Mouse (Mus musculus) kidney, postnatal 25 days (tissue): ENCODE measurements at regions not wholly inside any gene's neighbourhood (a gene's known extent, or its start where the extent isn't known, plus 50 kb on each side); places are given as distances from the start of the nearest gene placed in this dataset.
"Not testable (repeated sequence)": the region's sequence is repeated elsewhere in the genome, so short reads cannot be mapped to it uniquely, and the experiment has no call there.

Source experiments
- DNase-seq, 2 experiments: peaks; one replicate each; pipeline ENCODE4 v3.0.0; 2021; ENCODE audit warnings: mixed read lengths in 2 of 2

DNA sequence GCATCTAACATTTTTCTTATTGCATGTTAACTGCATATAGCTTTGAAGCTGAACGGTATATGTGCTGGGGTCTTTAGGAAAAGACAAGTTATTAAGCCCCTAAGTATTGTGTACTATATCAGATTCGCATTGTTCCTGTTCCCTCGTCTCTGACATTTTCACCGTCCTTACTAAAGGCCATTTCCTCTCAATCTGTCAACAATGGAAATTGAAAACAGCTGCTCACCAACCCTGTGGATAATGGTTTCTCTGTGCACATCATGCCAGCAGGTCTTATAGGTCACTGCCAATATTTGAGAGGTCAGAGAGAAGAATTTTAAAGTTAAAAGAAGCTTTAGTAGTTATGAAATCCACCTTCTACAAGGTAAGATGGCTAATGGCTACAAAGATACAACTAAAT is 797.4 kb upstream of the Impad1 start:
- no peak for DNase-seq

DNA sequence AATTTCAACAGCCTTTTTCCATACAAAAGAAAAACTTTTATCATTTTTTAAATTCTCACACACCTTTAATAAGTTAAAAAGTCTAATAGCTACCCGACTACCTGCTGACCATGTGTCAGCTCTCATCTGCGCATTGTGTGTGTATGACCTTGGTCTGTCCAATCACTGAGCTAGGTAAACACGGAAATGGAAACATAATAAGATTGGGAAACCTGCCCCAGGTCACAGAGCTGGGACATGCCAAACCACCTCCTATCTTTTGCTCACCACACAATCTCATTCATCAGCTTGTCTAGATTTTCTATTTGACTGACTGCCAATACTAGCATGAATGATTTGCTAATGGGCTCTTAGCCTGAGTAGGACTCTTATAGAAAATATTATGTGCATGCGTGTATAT is 794.3 kb upstream of the Impad1 start:
- DNase-seq = no peak

DNA sequence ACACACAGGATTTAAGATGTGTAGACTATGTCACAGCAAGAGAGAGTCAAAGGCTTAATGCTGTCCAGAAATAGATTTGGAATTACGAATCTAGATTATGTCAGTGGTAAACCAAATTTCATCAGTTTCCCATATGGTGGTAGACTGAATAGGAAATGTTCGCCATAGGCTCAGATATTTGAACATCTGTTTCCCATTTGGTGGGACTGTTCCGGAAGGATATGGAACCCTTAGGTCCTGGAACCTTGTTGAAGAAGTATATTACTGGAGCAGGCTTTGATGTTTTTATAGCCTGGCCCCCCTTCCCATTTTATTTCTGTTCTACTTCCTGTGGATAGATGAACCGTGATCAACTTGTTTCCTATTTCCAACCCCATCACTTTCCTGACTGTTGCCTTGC is 792.0 kb upstream of the Impad1 start:
- no peak for DNase-seq

DNA sequence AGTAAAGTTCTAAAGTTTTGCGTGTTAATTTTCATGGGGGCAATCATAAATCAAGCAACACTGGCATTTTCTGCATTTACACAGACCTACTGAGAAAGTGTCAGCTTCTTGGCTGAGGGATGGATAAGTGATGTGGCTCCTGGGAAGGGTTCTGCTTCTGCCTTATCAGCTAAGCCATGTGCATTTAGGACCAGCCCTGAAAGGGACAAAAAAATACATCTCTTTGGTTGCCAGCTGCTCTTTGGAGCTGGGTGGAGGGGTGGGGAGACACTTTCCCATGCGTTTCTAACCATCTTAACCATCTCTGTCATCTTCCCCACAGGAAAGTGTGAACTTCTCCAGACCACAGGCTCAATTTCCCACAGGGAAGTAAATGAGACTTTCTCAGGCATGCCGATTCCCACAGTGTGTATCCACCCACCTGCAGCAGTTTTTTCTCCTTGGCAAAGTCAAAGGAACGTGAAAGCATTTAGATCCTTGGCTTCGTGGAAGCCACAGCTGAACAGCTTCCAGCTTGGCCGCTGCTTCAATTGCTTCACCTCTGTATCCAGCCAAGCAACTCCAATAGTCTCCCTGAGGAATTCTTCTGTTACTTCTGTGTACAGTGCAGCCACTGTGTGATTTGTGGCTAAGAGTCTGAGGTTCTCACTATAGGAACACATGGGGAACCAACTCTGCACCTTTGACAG is 791.0 kb upstream of the Impad1 start:
- DNase-seq = peak; percentile 12 to 40

DNA sequence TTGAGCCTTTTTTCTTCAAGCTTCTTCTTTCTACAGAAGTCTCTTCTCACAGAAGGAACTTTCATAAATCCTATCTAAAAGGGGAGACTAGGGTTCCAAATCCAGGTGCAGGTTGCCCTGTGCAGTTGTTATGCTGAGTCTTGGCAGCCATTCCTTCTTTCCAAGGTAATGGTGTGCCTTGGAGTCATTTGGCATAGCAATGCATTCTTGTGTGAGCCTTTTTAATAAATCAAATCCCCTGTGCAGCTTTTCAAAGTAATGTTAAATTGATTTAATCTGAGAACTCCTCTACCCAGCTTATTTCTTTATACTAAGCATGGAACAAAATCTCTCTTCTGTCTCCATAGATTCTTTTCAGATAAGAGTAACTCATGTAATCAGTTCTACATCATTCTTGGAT is 774.9 kb upstream of the Impad1 start:
- DNase-seq = no peak

- peak in 1 of 2 experiments; percentile 2 for DNase-seq
Observed at GRCm38 (mm10) chr4:5560001-5560657, 767.0 kb upstream of the Impad1 start.

DNA sequence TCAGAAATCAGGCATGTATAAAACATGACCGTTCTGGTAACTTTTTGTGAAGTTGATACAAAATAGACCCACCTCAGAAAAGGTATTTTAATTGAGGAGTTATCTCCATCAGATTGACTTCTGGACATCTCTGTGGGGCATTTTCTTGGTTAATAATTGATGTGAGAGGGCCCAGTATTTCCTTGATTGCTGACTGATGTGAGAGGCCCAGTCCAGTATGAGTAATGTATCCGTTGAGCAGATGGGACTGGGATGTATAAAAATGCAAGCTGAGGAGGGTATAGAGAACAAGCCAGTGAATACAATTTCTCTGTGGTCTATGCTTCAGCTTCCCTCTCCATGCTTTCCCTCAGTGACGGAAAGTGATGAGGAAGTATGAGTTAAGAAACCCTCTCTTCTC is 747.0 kb upstream of the Impad1 start:
- no peak for DNase-seq

GRCm38 (mm10) chr4:5530416-5530815 is 737.3 kb upstream of the Impad1 start:
- DNase-seq = no peak

DNA sequence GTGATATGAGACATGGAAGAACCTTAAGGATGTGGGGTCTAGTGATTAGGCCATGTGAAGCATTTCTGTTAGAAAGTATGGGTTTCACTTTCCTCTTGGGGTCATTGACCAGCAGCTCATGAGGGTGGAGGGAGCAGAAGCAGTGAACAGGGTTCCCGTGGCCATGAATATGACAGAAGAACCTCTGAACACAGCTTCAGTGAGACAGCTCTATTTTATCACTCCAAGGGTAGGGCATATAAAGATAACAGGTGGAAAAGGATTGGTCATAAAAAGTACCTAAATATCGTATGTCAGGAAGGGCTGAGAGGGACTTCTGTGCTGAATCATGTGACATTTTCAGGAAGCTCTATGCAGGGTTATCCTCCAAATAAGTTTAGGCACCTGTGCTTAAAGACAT is 725.4 kb upstream of the Impad1 start:
- no peak for DNase-seq

DNA sequence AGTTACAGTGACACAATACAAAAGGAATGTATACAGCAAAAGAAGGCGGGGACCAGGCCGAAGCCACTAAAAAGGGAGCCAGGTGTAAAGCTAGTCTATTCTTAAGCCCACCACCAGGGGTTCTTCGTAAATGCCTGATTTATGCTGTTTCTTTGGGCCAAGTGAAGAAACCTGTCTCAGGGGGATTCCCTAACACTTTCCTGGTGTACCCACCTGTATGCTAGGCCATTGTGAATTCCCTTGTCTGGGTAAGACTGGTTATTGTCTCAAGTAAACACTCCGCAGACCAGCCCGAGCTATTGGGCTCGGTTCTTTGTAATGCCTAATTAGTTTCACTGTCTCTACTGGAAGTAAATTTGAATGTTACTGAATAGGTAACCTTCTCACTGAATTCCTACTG is 722.3 kb upstream of the Impad1 start:
- not testable (repeated sequence) for DNase-seq

GRCm38 (mm10) chr4:5511743-5512142 is 718.6 kb upstream of the Impad1 start:
- DNase-seq = no peak

DNA sequence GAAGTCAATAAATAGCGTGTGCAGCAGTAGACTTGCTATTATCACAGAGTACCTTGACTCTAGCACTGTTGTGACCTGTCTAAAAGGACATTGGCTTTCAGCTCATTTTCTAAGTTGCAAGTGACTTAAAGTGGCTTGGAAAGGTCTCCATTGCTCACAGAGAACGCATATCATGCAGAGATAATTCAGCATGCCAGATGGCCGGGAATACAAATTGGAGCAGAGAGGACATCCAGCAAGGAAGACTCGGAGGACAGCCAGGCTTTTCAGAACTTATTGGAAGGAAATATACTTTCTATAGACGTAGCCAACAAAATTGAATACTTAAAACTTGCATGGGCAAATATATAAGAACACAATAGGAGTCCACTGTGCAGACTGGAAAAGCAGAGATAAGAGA is 716.2 kb upstream of the Impad1 start:
- no peak for DNase-seq

DNA sequence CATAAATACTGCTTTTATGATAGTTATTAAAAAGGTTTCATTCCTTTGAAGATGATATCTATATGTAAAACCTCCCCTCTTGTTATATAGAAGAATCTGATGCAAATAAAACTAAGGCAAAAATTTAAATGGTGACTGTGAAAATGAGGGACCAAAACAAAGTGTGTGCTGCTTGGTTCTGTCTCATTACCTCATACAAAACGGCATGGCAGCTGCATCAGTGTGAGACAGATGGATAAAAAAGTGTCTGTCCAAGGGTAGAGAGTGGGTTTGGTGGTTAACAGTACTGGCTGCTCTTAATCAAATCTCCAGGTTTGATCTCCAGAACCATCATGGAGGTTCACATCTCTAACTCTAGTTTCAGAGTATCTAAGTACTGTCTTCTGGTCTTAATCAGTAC is 701.9 kb upstream of the Impad1 start:
- DNase-seq = no peak

DNA sequence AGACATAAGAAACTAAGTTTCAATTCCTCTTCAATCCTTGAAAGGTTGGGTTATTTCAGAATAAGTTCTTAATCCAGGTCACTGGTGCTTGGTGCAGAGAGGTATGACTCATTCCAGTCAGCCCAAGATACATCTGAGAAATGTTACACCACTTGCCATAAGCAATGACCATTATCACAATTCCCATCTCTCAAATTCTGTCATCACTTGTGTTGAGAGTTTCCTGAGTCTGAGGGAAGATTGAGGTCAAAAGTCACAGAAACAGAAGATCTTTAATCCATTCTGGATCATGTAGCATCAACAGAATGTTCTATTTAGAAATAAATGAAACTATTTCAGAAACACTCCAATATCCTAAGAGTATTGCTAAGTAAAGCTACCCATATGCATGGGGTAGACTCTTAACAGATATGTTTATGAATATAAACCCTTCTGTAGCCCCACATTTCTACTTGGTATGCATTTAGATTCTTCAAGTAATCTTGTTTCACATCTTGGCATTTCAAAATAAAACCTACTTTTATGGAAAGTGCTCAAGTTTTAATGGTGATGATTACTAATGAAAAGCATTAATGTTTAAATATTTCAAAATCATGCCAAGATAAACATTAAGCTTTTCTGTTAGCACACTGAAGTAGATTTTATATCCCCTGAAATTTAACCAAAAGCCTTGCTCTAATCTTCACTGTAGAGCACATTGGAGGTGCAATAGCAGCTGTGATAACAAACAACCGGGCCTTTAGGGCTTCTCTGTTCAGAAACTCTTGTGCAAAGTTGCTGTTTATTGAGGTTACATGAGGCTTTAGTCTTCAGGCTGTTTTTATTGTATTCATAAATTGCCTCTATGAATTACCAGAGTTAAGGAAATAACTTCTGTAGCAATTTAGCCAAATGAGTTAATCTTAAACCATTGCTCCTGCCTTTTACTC is 701.2 kb upstream of the Impad1 start:
- no peak for DNase-seq

GRCm38 (mm10) chr4:5486786-5487185 is 693.6 kb upstream of the Impad1 start:
- no peak for DNase-seq

GRCm38 (mm10) chr4:5471891-5472558 is 678.9 kb upstream of the Impad1 start:
- no peak for DNase-seq

DNA sequence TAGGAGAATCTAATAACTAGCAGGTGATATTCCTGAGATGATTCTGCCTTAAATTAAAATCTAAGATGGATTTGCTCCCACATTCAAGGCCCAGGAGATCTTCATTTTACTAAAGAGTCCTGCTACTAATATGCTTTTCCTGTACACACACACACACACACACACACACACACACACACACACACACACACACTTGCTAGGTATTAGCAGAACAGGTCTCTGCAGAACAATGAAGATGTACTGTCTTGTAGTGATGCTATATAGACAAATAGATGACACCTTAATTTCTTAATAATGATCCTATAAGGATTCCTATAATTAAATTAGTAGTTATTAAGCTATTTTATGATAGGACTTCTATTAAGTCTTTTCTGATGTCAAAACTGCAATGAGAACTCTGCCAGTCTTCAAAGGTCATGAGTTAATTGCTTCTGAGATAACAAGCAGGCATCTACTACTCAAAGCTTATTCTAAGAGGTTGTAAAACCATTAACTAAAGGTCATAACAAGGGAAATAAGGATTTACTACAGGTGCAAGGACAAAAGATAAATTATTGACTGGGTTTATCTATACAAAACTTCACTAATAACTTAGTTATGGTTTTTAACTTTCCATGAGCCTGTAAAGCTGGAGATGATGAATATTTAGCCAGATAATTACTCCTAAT is 666.0 kb upstream of the Impad1 start:
- no peak for DNase-seq

DNA sequence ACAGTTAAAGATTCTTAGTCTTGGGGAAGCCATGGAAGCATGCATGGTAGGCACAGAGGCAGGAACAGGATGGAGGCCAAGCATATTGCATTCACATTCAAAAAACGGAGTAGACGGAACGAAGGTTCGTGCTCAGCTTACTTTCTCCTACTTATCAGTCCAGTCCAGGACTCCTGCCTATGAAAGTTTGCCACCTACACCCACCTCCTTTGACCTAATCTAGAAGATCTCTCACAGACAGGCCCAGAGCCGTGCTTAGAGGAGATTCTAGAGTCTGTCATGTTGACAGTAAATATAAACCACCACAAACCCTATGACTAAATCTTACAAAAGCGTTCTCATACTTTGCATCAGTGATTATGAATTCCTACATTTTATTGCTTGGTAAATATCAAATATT is 657.3 kb upstream of the Impad1 start:
- DNase-seq = no peak

DNA sequence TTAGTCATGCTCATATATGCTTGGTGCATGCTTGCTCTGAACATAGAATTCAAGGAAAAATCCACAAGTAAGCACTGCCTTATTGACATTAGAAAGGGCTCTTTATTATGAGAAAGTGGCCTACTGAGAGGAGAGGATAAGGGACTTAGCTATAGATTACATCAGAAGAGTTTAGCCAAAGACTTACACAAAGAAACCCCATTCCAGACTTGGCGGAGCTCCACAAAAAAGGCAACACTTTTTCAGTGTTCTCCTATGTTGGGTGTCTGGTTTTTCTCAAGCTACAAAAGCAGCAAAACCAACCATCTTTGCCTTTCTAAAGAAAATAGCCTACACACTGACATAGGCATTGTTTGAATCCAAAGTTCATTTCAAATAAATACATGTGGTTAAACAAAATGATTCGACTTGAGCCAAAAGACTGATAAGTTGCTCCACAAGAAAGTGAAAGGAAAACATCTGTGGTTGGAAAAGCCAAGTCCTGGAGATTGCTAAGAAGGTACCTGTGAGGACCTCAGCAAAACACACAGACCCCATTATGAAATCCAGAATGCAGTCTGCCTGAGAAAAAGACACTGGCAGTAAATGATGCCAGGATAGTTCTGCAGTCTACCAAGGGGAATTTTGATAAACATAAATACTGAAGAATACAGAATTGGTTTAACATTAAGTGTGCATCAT is 648.3 kb upstream of the Impad1 start:
- no peak for DNase-seq

DNA sequence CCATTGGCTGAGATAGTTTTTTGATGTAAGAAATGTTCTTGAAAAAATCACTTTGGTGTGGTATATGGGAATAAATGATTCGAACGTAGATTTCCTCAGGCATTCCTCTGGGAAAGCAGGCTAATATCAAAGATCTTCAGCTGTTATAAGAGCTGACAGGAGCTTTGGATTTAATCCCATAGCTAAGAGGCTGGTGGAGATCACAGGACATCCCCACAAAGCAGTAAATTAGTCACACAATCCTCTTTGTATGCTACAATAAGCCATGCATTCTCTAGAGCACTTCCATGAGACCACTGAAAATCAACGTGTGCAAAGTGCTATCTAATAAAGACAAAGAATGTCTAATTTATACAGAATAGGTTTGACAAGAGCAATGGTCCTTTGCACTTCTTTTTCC is 643.9 kb upstream of the Impad1 start:
- DNase-seq = no peak
